Mouse (Mus musculus): Measurements from ENCODE around the gene Mpz.
A peak's percentile ranks its signal among the peaks of the same experiment; 100 is the strongest.

DNA sequence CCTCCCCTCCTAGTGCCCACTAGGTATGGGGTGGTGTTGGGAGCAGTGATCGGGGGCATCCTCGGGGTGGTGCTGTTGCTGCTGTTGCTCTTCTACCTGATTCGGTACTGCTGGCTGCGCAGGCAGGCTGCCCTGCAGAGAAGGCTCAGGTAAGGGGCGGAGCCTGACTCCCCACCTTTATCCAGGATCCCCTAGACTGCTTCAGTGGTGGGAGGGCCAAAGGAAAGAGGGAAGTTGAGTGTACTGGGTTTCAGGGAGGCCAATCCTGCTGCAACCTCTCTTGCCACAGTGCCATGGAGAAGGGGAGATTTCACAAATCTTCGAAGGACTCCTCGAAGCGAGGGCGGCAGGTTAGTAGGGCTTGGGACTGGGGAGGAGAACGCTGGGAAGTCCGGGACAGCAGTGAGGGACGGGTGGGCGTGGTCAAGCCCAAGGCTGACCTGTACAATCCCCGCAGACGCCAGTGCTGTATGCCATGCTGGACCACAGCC is 9.0 kb downstream of the Mpz start:
- TF ChIP-seq CTCF (IDR thresholded peaks at IDR 0.05; ENCODE audit: low read depth, low read length) (peak; percentile 56), EP300 (IDR thresholded peaks at IDR 0.05; ENCODE audit: insufficient read depth, low read depth, low read length) (no peak)

All from ES-Bruce4 (cell line).